Mouse (Mus musculus): ENCODE data around the gene Fam189a1. TPM values are rescaled to one million over a fixed set of nuclear protein-coding genes. Genes with fewer than 3 reads are reported as not detected.

Fam189a1 gene
- polyA plus RNA-seq, 1 experiment from 2014 or later: 13.1 TPM

DNA sequence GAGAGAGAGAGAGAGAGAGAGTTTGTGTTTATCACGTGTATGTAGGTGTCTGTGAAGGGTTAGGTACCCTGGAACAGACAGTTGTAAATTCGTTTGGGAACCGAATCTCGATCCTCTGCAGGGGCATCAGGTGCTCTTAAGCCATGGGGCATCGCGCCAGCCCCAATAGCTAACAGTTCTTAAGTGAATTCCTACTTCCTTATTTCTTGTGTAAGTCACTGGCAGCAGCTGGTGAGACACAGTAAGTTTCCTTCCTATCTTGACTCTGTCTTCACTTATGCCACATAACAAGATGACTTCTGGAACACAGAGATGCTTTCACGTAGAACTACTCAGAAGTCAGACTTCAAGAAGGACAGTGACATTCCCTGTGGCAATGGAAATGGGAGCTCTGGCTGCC lies 275.0 kb downstream of the Fam189a1 start:
- H3K4me2 ChIP-seq (ENCODE audit: low read depth, low read length): no peak overlapping the region
- no peak overlapping the region for H3K9ac ChIP-seq (replicated peaks; ENCODE audit: low read depth, low read length)
- H3K4me3 ChIP-seq (ENCODE audit: low read depth, low read length): no peak overlapping the region
- H3K27me3 ChIP-seq (ENCODE audit: control insufficient read depth, insufficient read depth, low read length): no peaks in the 10 kb centered on the region
- WGBS: 79% methylated on average over 7 of the region's 7 CpGs
- no peaks in the 10 kb centered on the region for H3K4me1 ChIP-seq (ENCODE audit: control insufficient read depth, insufficient read depth, low read length)
- no peak overlapping the region for H3K27ac ChIP-seq (ENCODE audit: low read depth, low read length)
- no peaks in the 10 kb centered on the region for H3K36me3 ChIP-seq (ENCODE audit: control insufficient read depth, insufficient read depth, low read length)
- no peaks in the 10 kb centered on the region for H3K9me3 ChIP-seq (ENCODE audit: control insufficient read depth, low read length)
- ATAC-seq (ENCODE audit: low read depth): no peak

DNA sequence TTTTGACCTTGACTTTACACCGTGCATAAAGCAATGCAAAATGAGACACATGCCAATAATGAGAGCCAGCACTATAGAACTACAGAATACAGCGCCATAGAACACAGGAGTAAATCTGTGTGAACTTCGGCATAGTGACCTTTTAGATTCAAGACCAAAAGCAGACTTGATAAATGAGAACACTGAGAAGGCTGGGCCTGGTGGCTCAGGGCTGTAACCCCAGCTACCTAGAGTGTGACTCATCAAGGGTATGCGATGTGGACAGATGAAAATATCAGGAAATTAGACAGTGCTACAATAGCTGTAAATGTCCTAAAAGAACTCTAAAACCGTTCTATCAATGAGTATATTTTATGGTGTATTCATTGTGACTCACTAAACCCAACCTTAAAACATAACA lies 276.0 kb downstream of the Fam189a1 start:
- no peaks in the 10 kb centered on the region for H3K36me3 ChIP-seq (ENCODE audit: control insufficient read depth, insufficient read depth, low read length)
- ATAC-seq (ENCODE audit: low read depth): no peak
- no peaks in the 10 kb centered on the region for H3K4me1 ChIP-seq (ENCODE audit: control insufficient read depth, insufficient read depth, low read length)
- no peak overlapping the region for H3K27ac ChIP-seq (ENCODE audit: low read depth, low read length)
- no peak overlapping the region for H3K4me3 ChIP-seq (ENCODE audit: low read depth, low read length)
- WGBS: 89% methylated on average over 5 of the region's 5 CpGs
- H3K27me3 ChIP-seq (ENCODE audit: control insufficient read depth, insufficient read depth, low read length): no peaks in the 10 kb centered on the region
- no peak overlapping the region for H3K9ac ChIP-seq (replicated peaks; ENCODE audit: low read depth, low read length)
- H3K4me2 ChIP-seq (ENCODE audit: low read depth, low read length): no peak overlapping the region
- H3K9me3 ChIP-seq (ENCODE audit: control insufficient read depth, low read length): no peaks in the 10 kb centered on the region

GRCm38 (mm10) chr7:64874941-64875340 lies 281.4 kb downstream of the Fam189a1 start:
- H3K27me3 ChIP-seq (ENCODE audit: control insufficient read depth, insufficient read depth, low read length): no peaks in the 10 kb centered on the region
- H3K9me3 ChIP-seq (ENCODE audit: control insufficient read depth, low read length): no peaks in the 10 kb centered on the region
- peaks cover 16% of the 10 kb centered on the region for H3K4me1 ChIP-seq (ENCODE audit: control insufficient read depth, insufficient read depth, low read length)
- no peak overlapping the region for H3K4me3 ChIP-seq (ENCODE audit: low read depth, low read length)
- 93% methylated on average over 4 of the region's 4 CpGs for WGBS
- no peaks in the 10 kb centered on the region for H3K36me3 ChIP-seq (ENCODE audit: control insufficient read depth, insufficient read depth, low read length)
- no peak for ATAC-seq (ENCODE audit: low read depth)
- no peak overlapping the region for H3K9ac ChIP-seq (replicated peaks; ENCODE audit: low read depth, low read length)
- H3K27ac ChIP-seq (ENCODE audit: low read depth, low read length): no peak overlapping the region
- no peak overlapping the region for H3K4me2 ChIP-seq (ENCODE audit: low read depth, low read length)

- no peaks in the 10 kb centered on the region for H3K9me3 ChIP-seq (ENCODE audit: control insufficient read depth, low read length)
- ATAC-seq (ENCODE audit: low read depth): peak; percentile 3; the same call in 1 of the 2 replicates
- 38% methylated on average over 11 of the region's 11 CpGs for WGBS
- peaks cover 25% of the 10 kb centered on the region for H3K4me1 ChIP-seq (ENCODE audit: control insufficient read depth, insufficient read depth, low read length)
- H3K9ac ChIP-seq (replicated peaks; ENCODE audit: low read depth, low read length): no peak overlapping the region
- H3K27ac ChIP-seq (ENCODE audit: low read depth, low read length): peak overlapping the region; percentile 90
- H3K27me3 ChIP-seq (ENCODE audit: control insufficient read depth, insufficient read depth, low read length): no peaks in the 10 kb centered on the region
- H3K4me3 ChIP-seq (ENCODE audit: low read depth, low read length): peak overlapping the region; percentile 86
- H3K4me2 ChIP-seq (ENCODE audit: low read depth, low read length): peak overlapping the region; percentile 48
- no peaks in the 10 kb centered on the region for H3K36me3 ChIP-seq (ENCODE audit: control insufficient read depth, insufficient read depth, low read length)
Observed at GRCm38 (mm10) chr7:64873266-64873665, 283.1 kb downstream of the Fam189a1 start.

DNA sequence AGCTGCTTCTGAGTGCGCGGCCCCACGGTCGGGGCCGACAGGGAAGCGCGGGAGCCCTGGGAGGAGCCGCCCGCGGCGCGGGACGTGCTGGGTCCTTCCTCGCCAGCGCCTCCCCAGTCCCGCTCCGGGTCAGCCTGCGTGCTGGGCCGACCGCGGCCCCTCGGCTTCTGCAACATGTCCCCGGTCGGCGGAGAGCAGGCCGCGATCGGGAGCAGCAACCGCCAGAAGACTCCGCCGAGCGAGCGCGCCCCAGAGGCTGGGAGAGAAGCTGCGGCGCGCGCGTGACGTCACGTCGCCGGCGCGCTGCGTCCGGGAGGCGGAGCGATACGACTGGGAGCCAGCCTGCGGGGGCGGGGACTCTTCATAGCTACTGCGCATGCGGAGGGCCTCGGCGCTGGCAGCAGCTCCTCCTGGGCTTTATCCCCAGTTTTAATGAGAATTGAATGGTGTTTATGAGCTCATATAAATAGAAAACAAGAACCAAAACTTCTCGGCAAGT lies 283.6 kb downstream of the Fam189a1 start, which contains the start of gene Nsmce3:
Nsmce3 (minus strand) TSS at position 255 of the 499 bp plus-strand sequence.
- Histone ChIP-seq H3K27ac (ENCODE audit: low read depth, low read length) (peak within 1 kb of the TSS; percentile 90), H3K4me3 (ENCODE audit: low read depth, low read length) (peak within 1 kb of the TSS; percentile 86), H3K4me1 (ENCODE audit: control insufficient read depth, insufficient read depth, low read length) (peaks cover 25% of the 10 kb centered on the region), H3K9me3 (ENCODE audit: control insufficient read depth, low read length) (no peaks in the 10 kb centered on the region), H3K9ac (replicated peaks; ENCODE audit: low read depth, low read length) (peak within 1 kb of the TSS; percentile 92), H3K27me3 (ENCODE audit: control insufficient read depth, insufficient read depth, low read length) (no peaks in the 10 kb centered on the region), H3K4me2 (ENCODE audit: low read depth, low read length) (peak within 1 kb of the TSS; percentile 91), H3K36me3 (ENCODE audit: control insufficient read depth, insufficient read depth, low read length) (no peaks in the 10 kb centered on the region)
- peak; percentile 94 for ATAC-seq (ENCODE audit: low read depth)
- under 1% methylated on average over 57 of the region's 57 CpGs for WGBS

- WGBS: under 1% methylated on average over 33 of the region's 33 CpGs
Observed at GRCm38 (mm10) chr7:64871987-64872742, 284.2 kb downstream of the Fam189a1 start.

GRCm38 (mm10) chr7:64869549-64870065 lies 286.8 kb downstream of the Fam189a1 start:
- Histone ChIP-seq H3K36me3 (ENCODE audit: control insufficient read depth, insufficient read depth, low read length) (no peaks in the 10 kb centered on the region), H3K4me3 (ENCODE audit: low read depth, low read length) (no peak overlapping the region), H3K27ac (ENCODE audit: low read depth, low read length) (no peak overlapping the region), H3K4me1 (ENCODE audit: control insufficient read depth, insufficient read depth, low read length) (peaks cover 25% of the 10 kb centered on the region), H3K4me2 (ENCODE audit: low read depth, low read length) (peak overlapping the region; percentile 42; the same call in 1 of the 2 replicates), H3K27me3 (ENCODE audit: control insufficient read depth, insufficient read depth, low read length) (no peaks in the 10 kb centered on the region), H3K9me3 (ENCODE audit: control insufficient read depth, low read length) (no peaks in the 10 kb centered on the region), H3K9ac (replicated peaks; ENCODE audit: low read depth, low read length) (no peak overlapping the region)
- ATAC-seq (ENCODE audit: low read depth): no peak
- WGBS: 66% methylated on average over 6 of the region's 6 CpGs

More at GRCm38 (mm10) chr7:64871987-64872742, 284.2 kb downstream of the Fam189a1 start:
- ATAC-seq (ENCODE audit: low read depth): peak; percentile 65; the same call in 1 of the 2 replicates
- peaks cover 25% of the 10 kb centered on the region for H3K4me1 ChIP-seq (ENCODE audit: control insufficient read depth, insufficient read depth, low read length)
- no peaks in the 10 kb centered on the region for H3K36me3 ChIP-seq (ENCODE audit: control insufficient read depth, insufficient read depth, low read length)
- no peaks in the 10 kb centered on the region for H3K9me3 ChIP-seq (ENCODE audit: control insufficient read depth, low read length)
- peak overlapping the region; percentile 86 for H3K4me3 ChIP-seq (ENCODE audit: low read depth, low read length)
- peak overlapping the region; percentile 92 for H3K9ac ChIP-seq (replicated peaks; ENCODE audit: low read depth, low read length)
- peak overlapping the region; percentile 91 for H3K4me2 ChIP-seq (ENCODE audit: low read depth, low read length)
- H3K27ac ChIP-seq (ENCODE audit: low read depth, low read length): peak overlapping the region; percentile 90
- no peaks in the 10 kb centered on the region for H3K27me3 ChIP-seq (ENCODE audit: control insufficient read depth, insufficient read depth, low read length)

DNA sequence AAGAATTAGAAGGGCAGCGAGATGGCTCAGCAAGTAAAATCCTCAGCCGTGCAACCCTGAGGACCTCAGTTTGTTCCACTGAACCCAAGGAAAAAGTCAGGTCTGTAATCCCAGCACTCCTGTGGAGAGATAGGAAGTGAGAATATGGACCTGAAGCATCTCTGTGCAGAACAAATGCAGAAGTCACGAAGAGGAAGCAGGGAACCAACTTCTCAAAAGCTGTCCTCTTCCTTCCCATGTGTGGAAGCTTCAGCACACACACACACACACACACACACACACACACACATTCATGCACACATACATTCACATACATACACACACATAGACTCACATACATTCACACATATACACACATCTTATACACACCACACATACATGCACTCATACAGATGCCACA lies 292.8 kb downstream of the Fam189a1 start:
- no peak overlapping the region for H3K4me3 ChIP-seq (ENCODE audit: low read depth, low read length)

DNA sequence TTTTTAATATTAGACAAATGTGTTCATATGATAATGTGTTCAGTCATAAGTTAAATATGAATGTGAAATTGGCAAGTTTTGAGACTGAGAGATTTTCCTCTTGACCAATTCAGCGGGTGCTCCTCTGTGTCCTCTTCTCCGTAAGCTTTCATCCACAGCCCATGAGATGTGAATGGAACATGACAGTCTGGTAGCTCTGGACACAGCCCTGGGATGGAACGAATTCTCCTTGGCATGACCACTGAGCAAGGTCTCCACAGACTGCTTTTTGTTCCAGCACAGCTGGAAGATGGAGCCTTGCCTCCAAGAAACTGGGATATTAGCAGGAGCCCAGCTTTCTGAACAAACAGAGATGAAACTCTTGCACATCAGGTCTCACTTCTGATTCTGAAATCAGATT lies 293.4 kb downstream of the Fam189a1 start:
- no peaks in the 10 kb centered on the region for H3K4me1 ChIP-seq (ENCODE audit: control insufficient read depth, insufficient read depth, low read length)
- ATAC-seq (ENCODE audit: low read depth): no peak
- H3K9ac ChIP-seq (replicated peaks; ENCODE audit: low read depth, low read length): no peak overlapping the region
- H3K27me3 ChIP-seq (ENCODE audit: control insufficient read depth, insufficient read depth, low read length): no peaks in the 10 kb centered on the region
- H3K36me3 ChIP-seq (ENCODE audit: control insufficient read depth, insufficient read depth, low read length): no peaks in the 10 kb centered on the region
- H3K4me3 ChIP-seq (ENCODE audit: low read depth, low read length): no peak overlapping the region
- no peaks in the 10 kb centered on the region for H3K9me3 ChIP-seq (ENCODE audit: control insufficient read depth, low read length)
- no peak overlapping the region for H3K27ac ChIP-seq (ENCODE audit: low read depth, low read length)
- 82% methylated on average over 3 of the region's 3 CpGs for WGBS
- H3K4me2 ChIP-seq (ENCODE audit: low read depth, low read length): no peak overlapping the region

More for the DNA sequence above, 292.8 kb downstream of the Fam189a1 start:
- no peak overlapping the region for H3K27ac ChIP-seq (ENCODE audit: low read depth, low read length)
- no peak overlapping the region for H3K4me2 ChIP-seq (ENCODE audit: low read depth, low read length)
- H3K9ac ChIP-seq (replicated peaks; ENCODE audit: low read depth, low read length): no peak overlapping the region
- 81% methylated on average over 3 of the region's 3 CpGs for WGBS
- H3K9me3 ChIP-seq (ENCODE audit: control insufficient read depth, low read length): no peaks in the 10 kb centered on the region
- no peak for ATAC-seq (ENCODE audit: low read depth)
- H3K27me3 ChIP-seq (ENCODE audit: control insufficient read depth, insufficient read depth, low read length): no peaks in the 10 kb centered on the region
- H3K36me3 ChIP-seq (ENCODE audit: control insufficient read depth, insufficient read depth, low read length): no peaks in the 10 kb centered on the region
- no peaks in the 10 kb centered on the region for H3K4me1 ChIP-seq (ENCODE audit: control insufficient read depth, insufficient read depth, low read length)
